Mouse (Mus musculus): ENCODE data around the gene Tango2. TPM values are rescaled to one million over a fixed set of nuclear protein-coding genes. Genes with fewer than 3 reads are reported as not detected.

Gene Tango2
- polyA plus RNA-seq, 1 experiment from 2014 or later, result 20.4 TPM

GRCm38 (mm10) chr16:18253866-18254265, 94.0 kb downstream of the Tango2 start:
- Histone ChIP-seq H3K36me3 (replicated peaks; ENCODE audit: control insufficient read depth, insufficient read depth, low read depth, low read length) (peaks cover 22% of the 10 kb centered on the region), H3K4me2 (ENCODE audit: low read depth, low read length) (no peak overlapping the region), H3K9ac (replicated peaks; ENCODE audit: low read length) (no peak overlapping the region), H3K9me3 (replicated peaks; ENCODE audit: control insufficient read depth, low read length) (no peaks in the 10 kb centered on the region), H3K4me1 (ENCODE audit: control insufficient read depth, insufficient read depth, low read length) (0 out of 2 replicates have a peak, but pooled peaks cover 2% of the 10 kb centered on the region), H3K27me3 (ENCODE audit: control insufficient read depth, insufficient read depth, low read length) (no peaks in the 10 kb centered on the region), H3K27ac (replicated peaks; ENCODE audit: low read depth, low read length) (no peak overlapping the region), H3K4me3 (ENCODE audit: low read depth, low read length) (no peak overlapping the region)
- DNase-seq (ENCODE audit: low spot score) (no peak), ATAC-seq (replicated peaks; ENCODE audit: insufficient number of reproducible peaks, low FRiP score, low TSS enrichment, low read depth) (no peak)
- WGBS, result 92% methylated on average over 1 of the region's 1 CpGs

- H3K4me1 ChIP-seq (ENCODE audit: control insufficient read depth, insufficient read depth, low read length), result 0 out of 2 replicates have a peak, but pooled peaks cover 2% of the 10 kb centered on the region
- H3K9ac ChIP-seq (replicated peaks; ENCODE audit: low read length), result no peak overlapping the region
- WGBS, result 85% methylated on average over 6 of the region's 6 CpGs
- DNase-seq (ENCODE audit: low spot score) (no peak), ATAC-seq (replicated peaks; ENCODE audit: insufficient number of reproducible peaks, low FRiP score, low TSS enrichment, low read depth) (no peak)
- no peak overlapping the region for H3K27ac ChIP-seq (replicated peaks; ENCODE audit: low read depth, low read length)
- H3K4me3 ChIP-seq (ENCODE audit: low read depth, low read length), result no peak overlapping the region
- no peak overlapping the region for H3K4me2 ChIP-seq (ENCODE audit: low read depth, low read length)
- H3K36me3 ChIP-seq (replicated peaks; ENCODE audit: control insufficient read depth, insufficient read depth, low read depth, low read length), result peaks cover 14% of the 10 kb centered on the region
- H3K9me3 ChIP-seq (replicated peaks; ENCODE audit: control insufficient read depth, low read length), result no peaks in the 10 kb centered on the region
- no peaks in the 10 kb centered on the region for H3K27me3 ChIP-seq (ENCODE audit: control insufficient read depth, insufficient read depth, low read length)
Observed at GRCm38 (mm10) chr16:18252736-18253135, 95.2 kb downstream of the Tango2 start.

- H3K27ac ChIP-seq (replicated peaks; ENCODE audit: low read depth, low read length), result no peak overlapping the region
- H3K4me3 ChIP-seq (ENCODE audit: low read depth, low read length), result no peak overlapping the region
- H3K9ac ChIP-seq (replicated peaks; ENCODE audit: low read length), result peak overlapping the region; percentile 34
Observed at GRCm38 (mm10) chr16:18250828-18251790, 96.8 kb downstream of the Tango2 start.

More at GRCm38 (mm10) chr16:18250828-18251790, 96.8 kb downstream of the Tango2 start:
- Histone ChIP-seq H3K9me3 (replicated peaks; ENCODE audit: control insufficient read depth, low read length) (no peaks in the 10 kb centered on the region), H3K27me3 (ENCODE audit: control insufficient read depth, insufficient read depth, low read length) (no peaks in the 10 kb centered on the region), H3K4me2 (ENCODE audit: low read depth, low read length) (peak overlapping the region; percentile 3; the same call in 1 of the 2 replicates), H3K4me1 (ENCODE audit: control insufficient read depth, insufficient read depth, low read length) (0 out of 2 replicates have a peak, but pooled peaks cover 2% of the 10 kb centered on the region), H3K36me3 (replicated peaks; ENCODE audit: control insufficient read depth, insufficient read depth, low read depth, low read length) (peaks cover 8% of the 10 kb centered on the region; the same call in 1 of the 2 replicates)
- WGBS, result 75% methylated on average over 10 of the region's 10 CpGs
- ATAC-seq (replicated peaks; ENCODE audit: insufficient number of reproducible peaks, low FRiP score, low TSS enrichment, low read depth) (no peak), DNase-seq (ENCODE audit: low spot score) (no peak)

MicroRNA genes within 50 kb of the gene (microRNA counts, 519-probe panel; counts per million panel counts)
- microRNA mmu-miR-1306, result 993 counts per million, percentile 2 among the panel's probes with 10 or more counts
- 2,622 counts per million, percentile 28 among the panel's probes with 10 or more counts for microRNA mmu-miR-185

Small RNA genes lying within 50 kb of the gene (microRNA-seq; reads per million reads assigned to microRNA genes)
- gene Gm24572 (ENCODE audit: borderline number of aligned reads) (8.5 reads per million, percentile 10 among the genes with 10 or more reads in this experiment), gene Gm26219 (ENCODE audit: borderline number of aligned reads) (not detected), gene Mir1306 (ENCODE audit: borderline number of aligned reads) (524 reads per million, percentile 63 among the genes with 10 or more reads in this experiment), gene Mir185 (ENCODE audit: borderline number of aligned reads) (284 reads per million, percentile 57 among the genes with 10 or more reads in this experiment)

Other genes with a start within 250 kb of the Tango2 start
- 1.1 and 1.7 TPM in 2 replicates for gene Rtn4r, start 220.5 kb downstream of the Tango2 start, polyA plus RNA-seq (2014; fragmentation: Nextera tagmentation; extraction: Ambion mirVana)
- gene Ccdc188, start 130.2 kb downstream of the Tango2 start, polyA plus RNA-seq (2014; fragmentation: Nextera tagmentation; extraction: Ambion mirVana), result not detected in 2 replicates
- gene Zdhhc8, start 113.0 kb downstream of the Tango2 start, polyA plus RNA-seq (2014; fragmentation: Nextera tagmentation; extraction: Ambion mirVana), result 9.3 and 11.6 TPM in 2 replicates
- gene Trmt2a, start 99.4 kb downstream of the Tango2 start, polyA plus RNA-seq (2014; fragmentation: Nextera tagmentation; extraction: Ambion mirVana), result 83.6 and 102 TPM in 2 replicates
- 1,220 and 1,409 TPM in 2 replicates for gene Ranbp1, start 99.4 kb downstream of the Tango2 start, polyA plus RNA-seq (2014; fragmentation: Nextera tagmentation; extraction: Ambion mirVana)
- 0.94 and 2.7 TPM in 2 replicates for gene Gm49776, start 89.8 kb downstream of the Tango2 start, polyA plus RNA-seq (2014; fragmentation: Nextera tagmentation; extraction: Ambion mirVana)
- gene Dgcr8, start 58.9 kb downstream of the Tango2 start, polyA plus RNA-seq (2014; fragmentation: Nextera tagmentation; extraction: Ambion mirVana), result 31.3 and 32.2 TPM in 2 replicates
- gene Arvcf, start 79 bp upstream of the Tango2 start, polyA plus RNA-seq (2014; fragmentation: Nextera tagmentation; extraction: Ambion mirVana), result 26.6 and 28.1 TPM in 2 replicates
- gene Txnrd2, start 78.3 kb upstream of the Tango2 start, polyA plus RNA-seq (2014; fragmentation: Nextera tagmentation; extraction: Ambion mirVana), result 15.8 and 15.9 TPM in 2 replicates
- gene Comt, start 78.7 kb upstream of the Tango2 start, polyA plus RNA-seq (2014; fragmentation: Nextera tagmentation; extraction: Ambion mirVana), result 47.4 and 49.3 TPM in 2 replicates
- gene Gnb1l, start 150.6 kb upstream of the Tango2 start, polyA plus RNA-seq (2014; fragmentation: Nextera tagmentation; extraction: Ambion mirVana), result 13.2 and 15.6 TPM in 2 replicates
- gene Rtl10, start 150.8 kb upstream of the Tango2 start, polyA plus RNA-seq (2014; fragmentation: Nextera tagmentation; extraction: Ambion mirVana), result 3.5 and 3.7 TPM in 2 replicates
- 6.3 and 6.8 TPM in 2 replicates for gene Tbx1, start 242.6 kb upstream of the Tango2 start, polyA plus RNA-seq (2014; fragmentation: Nextera tagmentation; extraction: Ambion mirVana)

All from embryonic facial prominence, embryonic 11.5 days (tissue).